Mouse (Mus musculus) thymus, adult 18-20 months (tissue): Measurements from ENCODE around the gene Hemk1.

Source experiments
- DNase-seq, 2 experiments: peaks; one replicate each; pipeline ENCODE4 v3.0.0; 2022; ENCODE audit warnings: mixed read lengths in 2 of 2

The Hemk1 gene

GRCm38 (mm10) chr9:107343146-107343943 lies 5.2 kb upstream of the Hemk1 start:
- DNase-seq: no peak

- no peak for DNase-seq
Observed at GRCm38 (mm10) chr9:107342201-107342709, 4.1 kb upstream of the Hemk1 start.

- DNase-seq: no peak
Observed at GRCm38 (mm10) chr9:107340911-107341645, 2.9 kb upstream of the Hemk1 start.

- peak; percentile 72 to 83 for DNase-seq
Observed at GRCm38 (mm10) chr9:107340267-107340859, 2.2 kb upstream of the Hemk1 start, which contains the start of gene 6430571L13Rik. 6430571L13Rik (plus strand) TSS chr9:107340602.

- DNase-seq: no peak
Observed at GRCm38 (mm10) chr9:107336386-107336785, 1.8 kb downstream of the Hemk1 start.

- peak; percentile 52 to 57 for DNase-seq
Observed at GRCm38 (mm10) chr9:107335909-107336308, 2.2 kb downstream of the Hemk1 start.

GRCm38 (mm10) chr9:107335046-107335445 lies 3.1 kb downstream of the Hemk1 start:
- DNase-seq: no peak

- peak in 1 of 2 experiments; percentile 53 for DNase-seq
Observed at GRCm38 (mm10) chr9:107334356-107334755, 3.8 kb downstream of the Hemk1 start.

- no peak for DNase-seq
Observed at GRCm38 (mm10) chr9:107333686-107334085, 4.5 kb downstream of the Hemk1 start.

GRCm38 (mm10) chr9:107330791-107331190 lies 7.4 kb downstream of the Hemk1 start:
- DNase-seq: no peak

- no peak for DNase-seq
Observed at GRCm38 (mm10) chr9:107327879-107328620, 10.1 kb downstream of the Hemk1 start.

GRCm38 (mm10) chr9:107325904-107326303 lies 12.2 kb downstream of the Hemk1 start:
- no peak for DNase-seq

- DNase-seq: no peak
Observed at GRCm38 (mm10) chr9:107324799-107325561, 13.2 kb downstream of the Hemk1 start.

- DNase-seq: peak; percentile 18 to 31
Observed at GRCm38 (mm10) chr9:107323558-107323957, 14.6 kb downstream of the Hemk1 start.

GRCm38 (mm10) chr9:107322461-107323050 lies 15.6 kb downstream of the Hemk1 start:
- no peak for DNase-seq

- DNase-seq: no peak
Observed at GRCm38 (mm10) chr9:107315791-107316190, 22.4 kb downstream of the Hemk1 start.

GRCm38 (mm10) chr9:107313926-107314325 lies 24.2 kb downstream of the Hemk1 start:
- DNase-seq: no peak

GRCm38 (mm10) chr9:107312811-107313584 lies 25.2 kb downstream of the Hemk1 start:
- peak; percentile 26 to 61 for DNase-seq

GRCm38 (mm10) chr9:107309600-107309999 lies 28.6 kb downstream of the Hemk1 start:
- no peak for DNase-seq

GRCm38 (mm10) chr9:107309171-107309570 lies 29.0 kb downstream of the Hemk1 start:
- DNase-seq: no peak
